Mouse (Mus musculus) cerebellum, postnatal 4 days (tissue): Measurements from ENCODE around the gene Parp14.

Experiments used
- DNase-seq, 2 experiments: peaks; one replicate each; pipeline ENCODE4 v3.0.0; 2022; ENCODE audit warnings: low spot score in 2 of 2, mixed read lengths in 1 of 2

Parp14 gene

DNA sequence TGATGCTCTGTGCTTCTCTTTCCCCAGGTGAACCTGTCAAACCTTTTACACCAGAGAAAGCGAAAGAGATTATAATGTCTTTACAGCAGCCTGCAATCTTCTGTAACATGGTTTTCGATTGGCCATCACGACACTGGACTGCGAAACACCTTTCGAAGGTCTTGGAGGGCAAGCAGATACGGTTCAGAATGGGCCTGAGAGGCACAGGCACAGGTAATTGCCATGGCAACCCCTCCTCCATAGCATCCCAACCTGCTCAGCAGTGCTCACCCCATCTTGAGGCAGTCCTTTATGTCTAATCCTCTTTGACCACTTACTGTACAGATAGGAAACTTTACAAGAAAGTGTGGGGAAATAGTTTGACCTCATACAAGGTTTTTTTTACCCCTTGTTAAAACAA lies 84.2 kb downstream of the Parp14 start:
- no peak for DNase-seq

DNA sequence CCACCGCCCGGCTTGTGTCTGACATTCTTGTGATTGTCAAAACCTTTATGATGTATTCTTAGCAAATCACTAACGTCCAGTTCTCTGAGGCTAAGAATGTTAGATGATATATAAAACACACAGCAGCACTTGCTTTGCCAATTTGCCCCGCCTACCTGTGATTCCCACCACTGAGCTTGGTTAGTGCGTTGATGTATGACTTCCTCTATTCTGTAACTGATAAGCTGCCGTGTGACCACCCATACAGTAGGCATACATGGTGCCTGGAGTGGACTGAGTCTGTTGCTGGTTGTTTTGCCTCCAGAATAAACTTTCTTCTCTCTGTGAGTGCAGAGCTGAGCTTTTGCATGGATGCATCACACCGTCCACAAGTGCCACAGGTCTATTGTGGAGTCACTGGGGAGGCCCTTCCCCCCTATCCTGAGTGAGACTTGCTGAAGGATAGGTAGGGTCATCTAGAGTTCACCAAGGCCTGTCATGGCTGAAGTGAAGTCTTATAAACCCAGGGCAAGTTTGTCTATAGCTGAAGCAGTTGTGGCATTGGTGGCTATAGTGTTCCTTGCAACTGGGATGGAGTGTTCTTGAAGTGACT lies 87.1 kb downstream of the Parp14 start:
- no peak for DNase-seq

DNA sequence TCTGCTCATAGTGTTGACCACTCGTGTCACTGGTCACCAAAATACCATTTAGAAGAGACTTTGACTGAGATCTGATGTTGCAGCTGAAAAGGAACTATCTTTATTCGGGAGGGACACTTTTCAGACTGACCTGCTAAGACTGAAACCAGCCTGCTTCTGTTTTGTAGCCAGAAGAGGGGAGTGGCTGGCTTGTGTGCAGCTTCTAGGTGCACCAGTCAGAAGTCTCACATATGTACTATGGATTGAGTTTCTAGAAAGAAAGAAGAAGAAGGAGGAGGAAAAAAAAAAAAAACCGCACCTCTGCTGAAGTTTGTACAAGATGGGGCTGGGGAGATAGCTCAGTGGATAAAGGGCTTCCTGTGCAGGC lies 88.2 kb downstream of the Parp14 start:
- DNase-seq: no peak
